Mouse (Mus musculus) C2C12 (cell line): ENCODE measurements at regions not wholly inside any gene's neighbourhood (a gene's known extent, or its start where the extent isn't known, plus 50 kb on each side); places are given as distances from the start of the nearest gene placed in this dataset.

Experiments used
- H3K27me3 ChIP-seq: one replicate; pipeline ENCODE4 v1.6.1; 2011; ENCODE audit not compliant: control insufficient read depth, insufficient read depth, insufficient read length
- H3K36me3 ChIP-seq: one replicate; pipeline ENCODE4 v1.6.1; 2011; ENCODE audit not compliant: control insufficient read depth, insufficient read depth
- H3K4me3 ChIP-seq: one replicate; pipeline ENCODE4 v1.5.1; 2011; ENCODE audit warnings: mild to moderate bottlenecking, control low read depth; ENCODE audit not compliant: poor library complexity, insufficient read depth, severe bottlenecking
- H3K79me2 ChIP-seq: one replicate; pipeline ENCODE4 v1.6.1; 2011; ENCODE audit not compliant: control insufficient read depth, insufficient read depth
- H3K79me3 ChIP-seq: one replicate; pipeline ENCODE4 v1.6.1; 2011; ENCODE audit warnings: low read depth, control low read depth
- H3ac ChIP-seq: one replicate; pipeline ENCODE3; 2011; ENCODE audit warnings: low read depth; ENCODE audit not compliant: control insufficient read depth, insufficient read length
- CEBPB ChIP-seq: IDR thresholded peaks from one replicate; pipeline ENCODE4 v1.6.1; 2011; ENCODE audit warnings: low read depth, mild to moderate bottlenecking, control low read depth, moderate library complexity
- CTCF ChIP-seq: IDR thresholded peaks from one replicate; pipeline ENCODE4 v1.5.1; 2011; ENCODE audit not compliant: control insufficient read depth, insufficient read depth, insufficient read length
- FOSL1 ChIP-seq: IDR thresholded peaks from one replicate; pipeline ENCODE4 v1.8.0; 2011; ENCODE audit warnings: mild to moderate bottlenecking, low read length; ENCODE audit not compliant: poor library complexity, insufficient read depth, severe bottlenecking
- MAX ChIP-seq: IDR thresholded peaks from one replicate; pipeline ENCODE4 v1.6.1; 2011; ENCODE audit warnings: mild to moderate bottlenecking, control low read depth
- MYOD1 ChIP-seq: IDR thresholded peaks from one replicate; pipeline ENCODE4 v1.6.1; 2011; ENCODE audit warnings: low read depth; ENCODE audit not compliant: control insufficient read depth, insufficient read length
- MYOG ChIP-seq: IDR thresholded peaks from one replicate; pipeline ENCODE4 v1.6.1; 2011; ENCODE audit not compliant: control insufficient read depth, insufficient read length; ENCODE audit errors: extremely low read depth
- USF1 ChIP-seq: IDR thresholded peaks from one replicate; pipeline ENCODE4 v1.6.1; 2011; ENCODE audit warnings: low read depth, mild to moderate bottlenecking, control low read depth, moderate library complexity

DNA sequence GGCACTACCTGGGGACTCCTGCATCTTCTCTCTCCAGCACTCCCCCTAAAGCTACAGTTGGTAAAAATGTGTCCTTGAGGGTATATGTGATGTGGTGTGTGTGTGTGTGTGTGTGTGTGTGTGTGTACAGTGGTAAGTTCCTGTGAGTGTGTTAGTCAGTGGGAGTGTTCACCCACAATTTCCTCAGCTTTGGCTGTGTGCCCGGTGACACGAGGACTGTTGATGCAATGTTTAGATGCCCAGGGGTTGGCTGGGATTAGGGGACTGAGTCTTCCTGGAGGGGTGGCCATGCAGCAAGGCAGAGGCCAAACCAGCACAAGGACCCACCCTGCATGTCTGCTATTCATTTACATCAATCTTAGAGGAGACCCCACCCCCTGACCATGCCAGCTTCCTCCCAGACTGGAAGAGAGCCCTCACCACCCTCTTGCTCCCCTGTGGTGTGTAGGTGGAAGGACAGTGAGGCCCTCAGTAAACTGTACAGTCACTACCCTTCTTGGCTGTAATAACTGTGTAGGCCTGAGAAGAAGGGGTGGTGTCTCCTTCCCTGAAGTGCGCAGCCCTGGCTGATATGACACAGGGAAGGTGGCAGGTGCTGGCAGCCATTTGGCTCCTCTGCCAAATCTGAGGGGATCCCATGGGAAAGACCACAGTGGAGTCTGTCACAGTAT, 75.8 kb upstream of the Gm26897 start:
- H3K79me3 ChIP-seq = no peaks in the 10 kb centered on the region
- no peaks in the 10 kb centered on the region for H3K36me3 ChIP-seq
- no peak for TF ChIP-seq MAX
- no peak for TF ChIP-seq MYOG
- TF ChIP-seq CEBPB = no peak
- TF ChIP-seq USF1 = no peak
- no peak for TF ChIP-seq FOSL1
- TF ChIP-seq CTCF = no peak
- TF ChIP-seq MYOD1 = no peak
- no peak overlapping the region for H3K4me3 ChIP-seq
- H3ac ChIP-seq = no peak overlapping the region
- H3K79me2 ChIP-seq = no peaks in the 10 kb centered on the region
- peaks cover 30% of the 10 kb centered on the region for H3K27me3 ChIP-seq

DNA sequence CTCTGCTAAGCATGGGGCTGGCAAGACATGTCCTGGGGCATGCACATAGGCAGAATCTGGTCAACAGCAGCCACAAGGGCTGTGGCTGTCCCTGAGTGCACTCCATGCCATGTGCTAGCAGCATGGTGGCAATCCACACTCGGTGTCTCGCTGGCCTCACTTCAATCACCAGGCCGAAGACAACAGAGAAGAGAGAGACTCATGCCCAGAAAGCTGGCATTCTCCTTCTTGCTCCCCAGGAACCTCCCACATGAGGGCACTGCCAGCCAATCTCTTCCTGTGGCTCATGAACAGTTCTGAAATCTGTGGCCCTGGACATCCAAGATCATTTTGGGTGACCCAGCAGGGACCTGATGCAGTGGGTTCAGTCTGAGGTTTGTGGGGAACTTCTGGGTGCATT, 74.5 kb upstream of the Gm26897 start:
- Histone ChIP-seq H3K4me3 (no peak overlapping the region), H3K36me3 (no peaks in the 10 kb centered on the region), H3K79me2 (no peaks in the 10 kb centered on the region), H3K27me3 (peaks cover 27% of the 10 kb centered on the region), H3K79me3 (no peaks in the 10 kb centered on the region), H3ac (no peak overlapping the region)
- no peak for TF ChIP-seq CTCF
- TF ChIP-seq MAX = no peak
- TF ChIP-seq MYOD1 = no peak
- TF ChIP-seq MYOG = no peak
- TF ChIP-seq USF1 = no peak
- no peak for TF ChIP-seq FOSL1
- TF ChIP-seq CEBPB = no peak

DNA sequence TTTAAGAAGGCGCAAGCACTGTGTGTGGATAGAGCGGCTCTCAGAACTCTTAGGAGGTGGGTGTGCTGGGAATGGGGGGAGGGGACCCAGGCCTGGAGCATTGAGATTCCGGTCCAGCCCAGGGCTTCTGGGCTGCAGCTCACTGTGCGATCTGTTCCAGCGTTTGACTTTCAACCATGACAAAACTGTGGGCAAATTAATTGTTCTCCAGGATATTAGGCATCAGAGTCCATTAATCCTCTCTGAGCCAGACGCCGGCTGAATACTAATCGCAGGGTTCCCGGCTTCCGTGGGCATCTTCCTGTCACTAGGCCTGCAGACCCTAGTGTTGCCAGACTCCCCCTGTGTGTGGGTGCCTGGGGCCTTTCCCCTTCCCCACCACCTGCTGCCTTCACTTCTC, 73.3 kb upstream of the Gm26897 start:
- peaks cover 31% of the 10 kb centered on the region for H3K27me3 ChIP-seq

DNA sequence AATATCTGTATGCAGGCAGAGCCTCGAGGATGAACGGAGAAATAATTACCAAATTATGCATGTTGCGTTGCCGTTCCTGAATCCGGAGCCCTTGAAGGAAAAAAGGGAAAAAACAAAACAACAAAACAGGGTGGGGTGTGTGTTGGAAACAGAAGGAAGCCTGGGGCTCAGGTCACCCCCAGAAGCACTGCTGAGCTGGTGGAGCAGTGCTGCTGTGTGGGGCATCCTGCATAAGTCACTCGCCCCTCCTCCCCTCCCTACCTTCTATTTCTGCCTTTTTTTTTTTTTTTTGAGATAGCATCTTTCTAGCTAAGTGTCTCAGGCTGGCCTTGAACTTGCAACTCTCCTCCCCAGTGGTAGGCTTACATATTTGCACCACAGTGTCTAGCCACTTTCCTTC, 72.8 kb upstream of the Gm26897 start:
- no peaks in the 10 kb centered on the region for H3K79me2 ChIP-seq
- H3K27me3 ChIP-seq = peaks cover 31% of the 10 kb centered on the region
- no peaks in the 10 kb centered on the region for H3K79me3 ChIP-seq
- H3K4me3 ChIP-seq = no peak overlapping the region
- no peaks in the 10 kb centered on the region for H3K36me3 ChIP-seq
- TF ChIP-seq MAX (no peak), USF1 (no peak), CTCF (no peak), CEBPB (no peak), FOSL1 (no peak), MYOD1 (no peak), MYOG (no peak)
- H3ac ChIP-seq = no peak overlapping the region

More for the DNA sequence above, 73.3 kb upstream of the Gm26897 start:
- no peak overlapping the region for H3ac ChIP-seq
- no peaks in the 10 kb centered on the region for H3K79me2 ChIP-seq
- no peaks in the 10 kb centered on the region for H3K79me3 ChIP-seq
- no peaks in the 10 kb centered on the region for H3K36me3 ChIP-seq
- no peak for TF ChIP-seq MAX
- TF ChIP-seq CTCF = no peak
- no peak overlapping the region for H3K4me3 ChIP-seq

DNA sequence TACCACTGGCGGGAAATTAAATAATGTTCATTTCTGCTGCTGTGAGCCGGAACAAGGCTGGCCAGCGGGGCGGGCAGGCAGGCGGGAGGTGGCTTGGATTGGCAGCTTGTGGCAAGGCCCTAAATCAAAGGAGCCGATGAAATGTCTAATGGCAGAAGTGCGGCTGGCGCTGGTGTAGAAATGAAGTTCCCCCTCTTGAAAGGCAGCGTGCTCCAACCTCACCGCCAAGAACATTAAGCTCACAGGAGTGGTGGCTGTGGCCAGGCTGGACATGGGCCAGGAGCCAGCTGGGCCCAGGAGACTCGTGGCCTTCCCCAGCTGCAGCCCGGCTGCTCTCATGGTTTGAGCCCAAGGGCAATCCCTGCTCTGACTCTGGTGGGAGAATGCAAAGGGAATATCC, 71.8 kb upstream of the Gm26897 start:
- Histone ChIP-seq H3K4me3 (no peak overlapping the region), H3K79me2 (no peaks in the 10 kb centered on the region), H3K27me3 (peaks cover 31% of the 10 kb centered on the region), H3K36me3 (no peaks in the 10 kb centered on the region), H3K79me3 (no peaks in the 10 kb centered on the region), H3ac (no peak overlapping the region)
- no peak for TF ChIP-seq MAX
- no peak for TF ChIP-seq FOSL1
- no peak for TF ChIP-seq MYOD1
- no peak for TF ChIP-seq USF1
- no peak for TF ChIP-seq MYOG
- no peak for TF ChIP-seq CEBPB
- no peak for TF ChIP-seq CTCF

DNA sequence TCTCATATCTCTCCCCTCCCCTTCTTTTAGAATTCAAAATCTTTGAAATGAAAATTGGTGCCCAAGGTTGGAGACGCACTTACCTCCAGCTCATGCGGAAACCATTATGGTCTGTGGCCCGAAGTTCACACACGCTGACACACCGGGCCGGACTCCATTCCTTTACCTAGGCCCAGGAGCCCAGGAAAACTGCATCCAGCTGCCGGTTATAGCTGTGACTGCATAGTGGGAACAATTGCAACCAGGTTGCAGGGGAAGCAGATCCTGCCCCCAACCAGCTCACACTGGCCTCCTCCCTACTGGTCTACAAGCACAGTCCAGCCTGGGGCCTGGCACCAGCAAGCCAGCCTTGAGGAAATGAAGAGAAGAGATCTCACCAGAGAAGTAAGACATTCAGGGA, 69.9 kb upstream of the Gm26897 start:
- Histone ChIP-seq H3K4me3 (no peak overlapping the region), H3K27me3 (peaks cover 31% of the 10 kb centered on the region), H3ac (no peak overlapping the region), H3K79me3 (no peaks in the 10 kb centered on the region), H3K79me2 (no peaks in the 10 kb centered on the region), H3K36me3 (no peaks in the 10 kb centered on the region)
- TF ChIP-seq USF1 = no peak
- TF ChIP-seq FOSL1 = no peak
- no peak for TF ChIP-seq CEBPB
- TF ChIP-seq MAX = no peak
- TF ChIP-seq MYOD1 = no peak
- no peak for TF ChIP-seq CTCF
- no peak for TF ChIP-seq MYOG
